ENCODE assay signal across 9 mouse cellular contexts in genomic region chr7:25717478-25717877, GRCm38 (mm10). TPM values are rescaled to one million over a fixed set of nuclear protein-coding genes. Genes with fewer than 3 reads are reported as not detected.
DNase-seq lines count a peak whose midpoint lies in the region; ATAC-seq and TF ChIP-seq lines count a peak whose summit lies in the region.
"Had no signal": no experiment of that assay in that cellular context is flagged by ENCODE, and none has a peak within 500 bp of the region (broad histone marks: within the 10 kb centered on the region; RNA-seq: fewer than 3 reads in every experiment).

No protein-coding gene starts in this region.

- peaks cover 74% of the 10 kb centered on the region for H3K36me3 ChIP-seq in megakaryocyte, embryonic 14.5 days (replicated peaks; ENCODE audit: low read length)
- H3K36me3 ChIP-seq in liver, embryonic 16.5 days (ENCODE audit: control insufficient read depth, insufficient read depth): peaks cover 34% of the 10 kb centered on the region

- H3K27ac ChIP-seq in gastrocnemius, adult 2 months: no peak overlapping the region
- no peak overlapping the region for H3K27ac ChIP-seq in liver, embryonic 16.5 days (ENCODE audit: low read length)

- H3K4me2 ChIP-seq in liver, embryonic 16.5 days (ENCODE audit: low read depth, low read length): peak overlapping the region; percentile 87

- intact Hi-C loops in gastrocnemius, adult 2 months (cut with DNase I): loop anchor here (5.0 kb wide), 1 partner anchor 35 kb away; the partner anchor contains the start of gene Hnrnpul1

- H3K27me3 ChIP-seq in megakaryocyte, embryonic 14.5 days (replicated peaks): no peaks in the 10 kb centered on the region
- no peaks in the 10 kb centered on the region for H3K27me3 ChIP-seq in liver, embryonic 16.5 days (ENCODE audit: control insufficient read depth, insufficient read depth, low read depth, low read length)

- peaks cover 97% of the 10 kb centered on the region for H3K4me1 ChIP-seq in megakaryocyte, embryonic 14.5 days
- peaks cover 28% of the 10 kb centered on the region for H3K4me1 ChIP-seq in liver, embryonic 16.5 days (ENCODE audit: control insufficient read depth, low read depth, low read length)

- 73% methylated on average over 3 of the region's 3 CpGs for WGBS in liver, embryonic 16.5 days (ENCODE audit: insufficient replicate concordance)

- no peak for TF ChIP-seq CTCF in gastrocnemius, adult 2 months (IDR thresholded peaks at IDR 0.05)

- DNase-seq in gastrocnemius, adult 2 months: no peak
- no peak for DNase-seq in gastrocnemius, adult 18-20 months (ENCODE audit: low spot score)
- DNase-seq in testis, postnatal 10 days (ENCODE audit: low spot score): no peak
- no peak for DNase-seq in cerebellum, adult 8-10 months
- DNase-seq: heart, adult 18-20 months had no signal

- no peak for ATAC-seq in megakaryocyte, adult 5-6 weeks (ENCODE audit: poor library complexity, severe bottlenecking)
- ATAC-seq in liver, embryonic 16.5 days (ENCODE audit: low read depth): no peak
- ATAC-seq in activated CD4-positive, CD25-positive, alpha-beta regulatory T cell, adult 4 months: no peak

- peak overlapping the region; percentile 88 for H3K4me3 ChIP-seq in gastrocnemius, adult 2 months
- peak overlapping the region; percentile 95 for H3K4me3 ChIP-seq in megakaryocyte, embryonic 14.5 days (replicated peaks)
- no peak overlapping the region; the same call in 1 of the 2 replicates for H3K4me3 ChIP-seq in liver, embryonic 16.5 days (ENCODE audit: low read depth, low read length)

- no peaks in the 10 kb centered on the region for H3K9me3 ChIP-seq in megakaryocyte, embryonic 14.5 days
- H3K9me3 ChIP-seq in liver, embryonic 16.5 days (replicated peaks; ENCODE audit: control insufficient read depth, low read length): no peaks in the 10 kb centered on the region

- H3K9ac ChIP-seq in liver, embryonic 16.5 days (ENCODE audit: low read depth, low read length): no peak overlapping the region; the same call in 1 of the 2 replicates

RNA-seq across cellular contexts. Expression of gene Ccdc97, which starts 1.4 kb away (rescaled TPM):
- total RNA-seq in gastrocnemius, adult 2 months (2021): 10 to 100 TPM; 39.4 to 44.3 TPM
- 10 to 100 TPM; 42.1 to 43.5 TPM for total RNA-seq in gastrocnemius, adult 18-20 months (2021)
- 30.5 and 39.5 TPM in 2 replicates for polyA plus RNA-seq in megakaryocyte, embryonic 14.5 days (2012; ENCODE audit: insufficient read depth, low replicate concordance)
- total RNA-seq in megakaryocyte, adult 5-6 weeks (2015): 30.5 and 30.9 TPM in 2 replicates
- total RNA-seq in megakaryocyte, adult 5-6 weeks (2017): 18.3 and 22.9 TPM in 2 replicates
- 8.5 and 11.9 TPM in 2 replicates for polyA plus RNA-seq in liver, embryonic 16.5 days (2015; fragmentation: Nextera tagmentation; extraction: Ambion mirVana)
- polyA plus RNA-seq in activated CD4-positive, CD25-positive, alpha-beta regulatory T cell, adult 4 months (2017; shearing (Covaris generic)): 10 to 100 TPM; 31.1 to 46.9 TPM

RNA-seq across cellular contexts. Expression of gene Tgfb1, which starts 30.7 kb away (rescaled TPM):
- 1 to 10 TPM; 4.6 to 6.6 TPM for total RNA-seq in gastrocnemius, adult 2 months (2021)
- total RNA-seq in gastrocnemius, adult 18-20 months (2021): 1 to 10 TPM; 3.9 to 7.8 TPM
- polyA plus RNA-seq in megakaryocyte, embryonic 14.5 days (2012; ENCODE audit: insufficient read depth, low replicate concordance): 4,315 and 7,169 TPM in 2 replicates
- 281 and 286 TPM in 2 replicates for total RNA-seq in megakaryocyte, adult 5-6 weeks (2015)
- 42.2 and 47.4 TPM in 2 replicates for total RNA-seq in megakaryocyte, adult 5-6 weeks (2017)
- 3.1 and 4.1 TPM in 2 replicates for polyA plus RNA-seq in liver, embryonic 16.5 days (2015; fragmentation: Nextera tagmentation; extraction: Ambion mirVana)
- 1 to 10 TPM; 4.7 to 8.6 TPM for polyA plus RNA-seq in activated CD4-positive, CD25-positive, alpha-beta regulatory T cell, adult 4 months (2017; shearing (Covaris generic))

RNA-seq across cellular contexts. Expression of gene B9d2, which starts 36.9 kb away (rescaled TPM):
- 1 to 10 TPM; 8.7 to 9.7 TPM for total RNA-seq in gastrocnemius, adult 2 months (2021)
- total RNA-seq in gastrocnemius, adult 18-20 months (2021): 1 to 10 TPM; 7.3 to 7.8 TPM
- 89.8 and 105 TPM in 2 replicates for polyA plus RNA-seq in megakaryocyte, embryonic 14.5 days (2012; ENCODE audit: insufficient read depth, low replicate concordance)
- 24.8 and 32.0 TPM in 2 replicates for total RNA-seq in megakaryocyte, adult 5-6 weeks (2015)
- total RNA-seq in megakaryocyte, adult 5-6 weeks (2017): 26.7 and 44.6 TPM in 2 replicates
- polyA plus RNA-seq in liver, embryonic 16.5 days (2015; fragmentation: Nextera tagmentation; extraction: Ambion mirVana): 20.1 and 21.0 TPM in 2 replicates
- polyA plus RNA-seq in activated CD4-positive, CD25-positive, alpha-beta regulatory T cell, adult 4 months (2017; shearing (Covaris generic)): 10 to 100 TPM; 54.0 to 70.8 TPM

RNA-seq across cellular contexts. Expression of gene Hnrnpul1, which starts 37.1 kb away (rescaled TPM):
- total RNA-seq in gastrocnemius, adult 2 months (2021): 10 to 100 TPM; 66.3 to 72.8 TPM
- 10 to 100 TPM; 69.1 to 73.4 TPM for total RNA-seq in gastrocnemius, adult 18-20 months (2021)
- 168 and 350 TPM in 2 replicates for polyA plus RNA-seq in megakaryocyte, embryonic 14.5 days (2012; ENCODE audit: insufficient read depth, low replicate concordance)
- 134 and 143 TPM in 2 replicates for total RNA-seq in megakaryocyte, adult 5-6 weeks (2015)
- 121 and 148 TPM in 2 replicates for total RNA-seq in megakaryocyte, adult 5-6 weeks (2017)
- polyA plus RNA-seq in liver, embryonic 16.5 days (2015; fragmentation: Nextera tagmentation; extraction: Ambion mirVana): 24.8 and 24.9 TPM in 2 replicates
- 10 to 100 TPM; 47.1 to 58.0 TPM for polyA plus RNA-seq in activated CD4-positive, CD25-positive, alpha-beta regulatory T cell, adult 4 months (2017; shearing (Covaris generic))

RNA-seq across cellular contexts. Expression of gene Tmem91, which starts 42.5 kb away (rescaled TPM):
- not detected for total RNA-seq in gastrocnemius, adult 2 months (2021)
- not detected for total RNA-seq in gastrocnemius, adult 18-20 months (2021)
- 4.3 and 4.7 TPM in 2 replicates for polyA plus RNA-seq in megakaryocyte, embryonic 14.5 days (2012; ENCODE audit: insufficient read depth, low replicate concordance)
- 0.68 and 0.91 TPM in 2 replicates for total RNA-seq in megakaryocyte, adult 5-6 weeks (2015)
- total RNA-seq in megakaryocyte, adult 5-6 weeks (2017): not detected in 2 replicates
- 0.78 and 1.3 TPM in 2 replicates for polyA plus RNA-seq in liver, embryonic 16.5 days (2015; fragmentation: Nextera tagmentation; extraction: Ambion mirVana)
- 10 to 100 TPM; 10.4 to 11.6 TPM for polyA plus RNA-seq in activated CD4-positive, CD25-positive, alpha-beta regulatory T cell, adult 4 months (2017; shearing (Covaris generic))

Comparison
In these comparisons a context has a peak if more than half of its experiments do, and no peak if none do; other contexts are left out.
1. RNA of gene Tgfb1, which starts 30.7 kb away (total RNA-seq): 42.2 to 286 TPM in megakaryocyte, adult 5-6 weeks; 3.9 to 7.8 TPM in gastrocnemius, adult 18-20 months and 4.6 to 6.6 TPM in gastrocnemius, adult 2 months; every median in the first group is over 4 times any median in the second.